In genomic region chr1:194998396-194998795, GRCm38 (mm10) we compare ENCODE assay signal across 10 mouse cellular contexts.
"Had no signal": no experiment of that assay in that cellular context is flagged by ENCODE, and none has a peak within 500 bp of the region (broad histone marks: within the 10 kb centered on the region; RNA-seq: fewer than 3 reads in every experiment).

No protein-coding gene starts in this region.

- H3K27ac ChIP-seq: hindbrain, embryonic 15.5 days; limb, embryonic 13.5 days; liver, embryonic 15.5 days; midbrain, embryonic 13.5 days; stomach, embryonic 15.5 days had no signal

- H3K4me1 ChIP-seq: hindbrain, embryonic 15.5 days; limb, embryonic 13.5 days; midbrain, embryonic 13.5 days; stomach, embryonic 15.5 days had no signal

- DNase-seq: left cerebral cortex, postnatal 4 days; lung, adult 2 months; lung, postnatal 36 days; right cerebral cortex, postnatal 14 days; thymus, postnatal 14 days had no signal

- H3K27me3 ChIP-seq: hindbrain, embryonic 15.5 days; limb, embryonic 13.5 days; liver, embryonic 15.5 days; midbrain, embryonic 13.5 days; stomach, embryonic 15.5 days had no signal

- H3K36me3 ChIP-seq: hindbrain, embryonic 15.5 days; limb, embryonic 13.5 days; liver, embryonic 15.5 days; midbrain, embryonic 13.5 days; stomach, embryonic 15.5 days had no signal

- H3K4me3 ChIP-seq: hindbrain, embryonic 15.5 days; limb, embryonic 13.5 days; liver, embryonic 15.5 days; midbrain, embryonic 13.5 days; stomach, embryonic 15.5 days had no signal
